Mouse (Mus musculus) liver, postnatal 0 days (tissue): ENCODE measurements at regions not wholly inside any gene's neighbourhood (a gene's known extent, or its start where the extent isn't known, plus 50 kb on each side); places are given as distances from the start of the nearest gene placed in this dataset.

Experiments
- CTCF ChIP-seq: sonication (generic); IDR thresholded peaks from 2 replicates; pipeline ENCODE4 v1.5.1; 2016; ENCODE audit warnings: antibody characterized with exemption, low read depth
- EP300 ChIP-seq: IDR thresholded peaks from 2 replicates; pipeline ENCODE4 v1.6.1; 2016; ENCODE audit warnings: antibody characterized with exemption, low read depth, mild to moderate bottlenecking

GRCm38 (mm10) chr6:95017484-95017883, 99.6 kb upstream of the Kbtbd8 start:
- no peak for TF ChIP-seq CTCF
- TF ChIP-seq EP300, result no peak
